ENCODE assay signal across 9 mouse cellular contexts in the genomic region with DNA sequence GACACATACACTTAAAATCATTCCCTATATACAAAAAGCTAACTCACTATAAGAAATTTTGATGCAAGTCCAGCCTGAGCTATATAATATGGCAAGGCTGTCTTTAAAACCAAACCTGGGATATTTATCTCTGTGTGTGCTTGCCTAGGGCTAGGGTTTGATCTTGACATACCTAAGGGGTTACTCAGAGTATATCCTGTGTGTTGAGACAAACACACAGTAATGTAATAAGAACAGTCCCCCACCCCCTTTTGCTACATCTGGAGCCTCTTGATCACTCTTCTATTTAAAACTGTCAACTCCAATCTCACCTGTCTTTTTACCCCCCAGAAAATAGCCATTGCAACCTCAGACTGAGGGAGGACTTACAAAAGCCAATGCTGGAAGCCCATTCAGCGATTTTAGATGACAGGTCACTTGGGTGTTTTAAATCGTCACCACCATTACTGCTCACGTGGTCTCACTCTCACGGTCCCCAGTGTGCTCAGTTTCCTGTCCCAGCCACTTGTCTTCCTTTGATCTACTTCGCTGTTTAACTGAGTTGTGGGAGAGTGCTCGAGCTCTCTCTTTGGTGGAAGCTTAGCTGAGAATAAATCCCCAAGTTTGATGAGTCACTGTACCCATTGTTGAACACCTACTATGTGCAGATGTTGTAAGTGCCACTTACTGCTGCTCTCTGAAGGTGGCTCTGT.
DNase-seq lines count a peak whose midpoint lies in the region; ATAC-seq and TF ChIP-seq lines count a peak whose summit lies in the region.
"Had no signal": no experiment of that assay in that cellular context is flagged by ENCODE, and none has a peak within 500 bp of the region (broad histone marks: within the 10 kb centered on the region; RNA-seq: fewer than 3 reads in every experiment).

No protein-coding gene starts in this region.

- DNase-seq in heart, postnatal 0 days (ENCODE audit: low spot score): no peak
- DNase-seq in heart, adult 8-10 months (ENCODE audit: low spot score): no peak
- peak; percentile 31 to 44 for DNase-seq in CD8-positive naive resting alpha-beta T cell, adult 2 months (ENCODE audit: low read depth in 2 of 2, low spot score in 2 of 2)
- DNase-seq in left cerebral cortex, postnatal 14 days (ENCODE audit: low spot score in 2 of 2): no peak
- DNase-seq in midbrain, postnatal 0 days (ENCODE audit: low spot score): no peak
- DNase-seq in adrenal gland, postnatal 25 days: no peak

- H3K4me2 ChIP-seq in heart, postnatal 0 days (ENCODE audit: low read depth, low read length): no peak overlapping the region
- no peak overlapping the region for H3K4me2 ChIP-seq in midbrain, postnatal 0 days (ENCODE audit: low read depth, low read length, poor library complexity, severe bottlenecking)
- H3K4me2 ChIP-seq: lung, embryonic 15.5 days had no signal

- no peak for TF ChIP-seq CTCF in heart, postnatal 0 days (IDR thresholded peaks at IDR 0.05; ENCODE audit: low read depth)
- no peak for TF ChIP-seq CTCF in midbrain, postnatal 0 days (IDR thresholded peaks at IDR 0.05)

- intact Hi-C loops in left cerebral cortex, postnatal 14 days (cut with DNase I): no loop called here

- 28% methylated on average over 6 of the region's 6 CpGs for WGBS in heart, postnatal 0 days
- WGBS in midbrain, postnatal 0 days: 54% methylated on average over 6 of the region's 6 CpGs

- no peaks in the 10 kb centered on the region for H3K9me3 ChIP-seq in heart, postnatal 0 days (replicated peaks; ENCODE audit: control insufficient read depth, low read length)
- no peaks in the 10 kb centered on the region for H3K9me3 ChIP-seq in midbrain, postnatal 0 days (ENCODE audit: low read length)
- H3K9me3 ChIP-seq: lung, embryonic 15.5 days had no signal

- TF ChIP-seq EP300 in heart, postnatal 0 days (IDR thresholded peaks at IDR 0.05; ENCODE audit: low read depth): no peak

- peaks cover 50% of the 10 kb centered on the region for H3K4me1 ChIP-seq in heart, postnatal 0 days (ENCODE audit: control insufficient read depth, insufficient read depth)
- no peaks in the 10 kb centered on the region for H3K4me1 ChIP-seq in midbrain, postnatal 0 days (ENCODE audit: insufficient read depth, low read length)

- no peak for ATAC-seq in heart, postnatal 0 days (ENCODE audit: insufficient read depth, low read depth)
- peak; percentile 98 for ATAC-seq in activated CD4-positive, CD25-positive, alpha-beta regulatory T cell, adult 4 months
- peak; percentile 49 for ATAC-seq in neutrophil, adult 5-6 weeks (ENCODE audit: extremely low read depth, insufficient number of reproducible peaks, low FRiP score, poor library complexity, severe bottlenecking)
- no peak for ATAC-seq in midbrain, postnatal 0 days (ENCODE audit: low FRiP score)

- H3K27ac ChIP-seq in heart, postnatal 0 days (ENCODE audit: low read depth): peak overlapping the region; percentile 57; the same call in 1 of the 2 replicates
- no peak overlapping the region for H3K27ac ChIP-seq in midbrain, postnatal 0 days (ENCODE audit: low read depth, low read length)
- H3K27ac ChIP-seq: lung, embryonic 15.5 days had no signal

- no peak overlapping the region for H3K9ac ChIP-seq in heart, postnatal 0 days (replicated peaks; ENCODE audit: low read depth, low read length)
- H3K9ac ChIP-seq in midbrain, postnatal 0 days (replicated peaks; ENCODE audit: low read length, poor library complexity, severe bottlenecking): no peak overlapping the region
- H3K9ac ChIP-seq: lung, embryonic 15.5 days had no signal

- H3K27me3 ChIP-seq in heart, postnatal 0 days (ENCODE audit: control insufficient read depth, insufficient read depth, low read length): no peaks in the 10 kb centered on the region
- H3K27me3 ChIP-seq in midbrain, postnatal 0 days (ENCODE audit: insufficient read depth, low read length): no peaks in the 10 kb centered on the region
- H3K27me3 ChIP-seq: lung, embryonic 15.5 days had no signal

- H3K36me3 ChIP-seq in heart, postnatal 0 days (replicated peaks; ENCODE audit: control insufficient read depth, insufficient read depth, low read length): peaks cover 19% of the 10 kb centered on the region
- H3K36me3 ChIP-seq in midbrain, postnatal 0 days (ENCODE audit: insufficient read depth, low read length): peaks cover 14% of the 10 kb centered on the region

- no peak overlapping the region for H3K4me3 ChIP-seq in heart, postnatal 0 days (ENCODE audit: low read depth, low read length)
- no peak overlapping the region for H3K4me3 ChIP-seq in midbrain, postnatal 0 days (ENCODE audit: low read depth, low read length)
- H3K4me3 ChIP-seq: lung, embryonic 15.5 days had no signal

Comparison
In these comparisons a context has a peak if more than half of its experiments do, and no peak if none do; other contexts are left out.
1. ATAC-seq: peak in activated CD4-positive, CD25-positive, alpha-beta regulatory T cell, adult 4 months (single experiment) and neutrophil, adult 5-6 weeks (single experiment); none in heart, postnatal 0 days (single experiment) and midbrain, postnatal 0 days (single experiment).
2. DNase-seq: peak in CD8-positive naive resting alpha-beta T cell, adult 2 months (2 of 2); none in heart, postnatal 0 days (single experiment), heart, adult 8-10 months (single experiment), left cerebral cortex, postnatal 14 days (0 of 2), midbrain, postnatal 0 days (single experiment) and adrenal gland, postnatal 25 days (single experiment).